Mouse (Mus musculus) heart, adult 2 months (tissue): Measurements from ENCODE around the gene Cstl1.

Experiments
- CTCF ChIP-seq: fragments of 200-600 bp; IDR thresholded peaks from 2 replicates; pipeline ENCODE4 v1.8.1; 2022; ENCODE audit warnings: antibody characterized with exemption, mild to moderate bottlenecking, moderate library complexity
- EP300 ChIP-seq: fragments of 200-500 bp; IDR thresholded peaks from 2 replicates; pipeline ENCODE4 v1.6.1; 2011; ENCODE audit warnings: low read depth, low read length, control low read depth; ENCODE audit not compliant: insufficient read depth
- POLR2A ChIP-seq: fragments of 200-500 bp; IDR thresholded peaks from 2 replicates; pipeline ENCODE4 v1.6.1; 2011; ENCODE audit warnings: mild to moderate bottlenecking, low read depth, low read length, control low read depth; ENCODE audit not compliant: insufficient read depth

DNA sequence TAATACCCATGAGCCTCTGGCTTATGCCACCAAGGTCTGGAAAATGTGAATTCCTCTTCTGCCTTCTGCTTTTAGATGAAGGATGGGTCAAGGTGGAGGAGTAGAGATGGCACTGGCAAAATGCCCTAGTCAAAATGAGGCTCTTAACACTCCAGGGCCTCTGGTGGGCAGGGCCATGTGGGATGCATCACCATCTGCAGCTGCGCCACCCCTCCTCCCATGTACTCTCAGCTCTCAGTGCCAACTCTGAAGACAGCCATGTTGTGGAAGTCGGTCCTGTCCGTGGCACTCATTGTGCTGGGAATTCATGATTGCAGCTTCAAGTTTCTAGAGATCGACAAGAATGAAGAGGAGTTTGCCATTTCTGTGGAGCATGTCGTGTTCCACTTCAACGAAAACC is 39.0 kb downstream of the Cstl1 start, which contains the start of gene Cst12:
- TF ChIP-seq POLR2A (no peak), CTCF (no peak), EP300 (no peak)
